Mouse (Mus musculus): ENCODE data around the gene Sstr2.
"Not testable (repeated sequence)": the region's sequence is repeated elsewhere in the genome, so short reads cannot be mapped to it uniquely, and the experiment has no call there.

The Sstr2 gene

GRCm38 (mm10) chr11:113658763-113659162 is 39.6 kb downstream of the Sstr2 start:
- DNase-seq: no peak

DNA sequence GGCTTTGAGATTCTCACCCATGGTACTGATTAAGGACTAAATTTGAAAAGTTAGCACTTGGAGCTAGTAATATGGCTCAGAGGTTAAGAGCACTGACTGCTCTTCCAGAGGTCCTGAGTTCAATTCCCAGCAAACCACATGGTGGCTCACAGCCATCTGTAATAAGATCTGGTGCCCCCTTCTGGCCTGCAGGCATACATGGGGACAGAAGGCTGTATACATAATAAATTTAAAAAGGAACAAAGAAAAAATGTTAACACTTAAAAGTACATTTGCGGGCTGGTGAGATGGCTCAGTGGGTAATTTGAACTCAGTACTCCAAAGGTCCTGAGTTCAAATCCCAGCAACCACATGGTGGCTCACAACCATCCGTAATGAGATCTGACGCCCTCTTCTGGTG is 41.1 kb downstream of the Sstr2 start:
- DNase-seq: not testable (repeated sequence)

GRCm38 (mm10) chr11:113660940-113661339 is 41.8 kb downstream of the Sstr2 start:
- no peak for DNase-seq

- DNase-seq: no peak
Measured at GRCm38 (mm10) chr11:113661835-113662351, 42.8 kb downstream of the Sstr2 start.

DNA sequence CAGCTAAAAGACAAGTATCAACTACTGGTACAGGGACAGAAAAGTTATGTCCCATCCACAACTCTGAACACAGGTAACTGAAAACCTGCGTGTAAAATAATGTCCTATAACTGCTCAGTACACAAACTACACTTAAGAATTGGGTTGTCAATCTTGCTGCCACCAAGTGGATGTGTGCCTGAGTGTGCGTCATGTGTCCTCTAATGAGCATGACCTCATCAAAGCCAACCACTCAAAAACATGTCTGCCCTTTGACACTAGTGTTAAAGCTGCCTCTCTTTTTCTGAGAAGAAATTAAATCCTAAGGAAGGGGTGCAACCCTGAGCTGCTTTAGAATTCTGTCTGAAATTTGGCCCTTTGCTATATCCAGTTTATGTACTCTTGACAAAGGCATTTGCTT is 45.1 kb downstream of the Sstr2 start:
- no peak for DNase-seq

- no peak for DNase-seq
Measured at GRCm38 (mm10) chr11:113666205-113666604, 47.1 kb downstream of the Sstr2 start.

- peak; percentile 29 to 60 for DNase-seq
Measured at GRCm38 (mm10) chr11:113666648-113667047, 47.5 kb downstream of the Sstr2 start.

DNA sequence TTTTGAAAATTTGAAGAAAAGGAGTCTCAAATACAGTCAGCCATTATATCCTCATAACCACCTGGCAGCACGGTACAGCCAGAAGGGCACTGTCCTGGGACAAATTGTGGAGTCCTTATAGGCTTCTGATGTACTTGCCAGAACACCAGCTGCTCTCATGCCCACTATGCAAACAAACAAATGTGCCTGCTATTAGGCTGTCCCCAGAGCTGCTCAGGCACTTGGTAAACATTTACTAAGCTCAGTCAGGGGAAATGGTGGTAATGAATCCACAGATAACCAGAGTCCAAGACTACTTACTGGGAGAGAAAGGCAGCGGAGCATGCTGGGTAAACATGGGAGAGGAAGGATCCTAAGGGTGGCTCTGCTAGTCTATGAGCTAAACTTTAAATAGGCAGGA is 48.0 kb downstream of the Sstr2 start:
- no peak for DNase-seq

GRCm38 (mm10) chr11:113667704-113668103 is 48.6 kb downstream of the Sstr2 start:
- no peak for DNase-seq

DNA sequence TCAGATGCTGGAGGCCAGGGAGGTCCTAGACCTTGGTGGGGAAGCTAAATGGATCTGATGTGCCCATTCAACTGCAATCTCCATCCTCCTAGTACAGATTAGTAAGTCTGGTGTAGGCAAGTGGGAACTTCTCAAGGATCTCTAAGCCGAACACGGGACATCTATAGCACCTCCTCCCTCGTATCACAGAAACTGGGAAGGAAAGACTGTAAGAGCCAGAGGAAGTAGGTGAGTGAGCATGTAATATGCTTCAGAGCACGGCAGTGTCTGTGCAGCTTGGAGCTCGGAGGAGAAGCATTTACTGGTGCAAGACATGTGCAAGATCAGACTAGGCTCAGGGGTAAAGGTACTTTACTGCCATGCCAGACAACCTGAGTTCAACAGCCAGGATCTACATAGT is 49.7 kb downstream of the Sstr2 start:
- DNase-seq: no peak

- no peak for DNase-seq
Measured at GRCm38 (mm10) chr11:113669711-113670110, 50.6 kb downstream of the Sstr2 start.

GRCm38 (mm10) chr11:113673614-113674013 is 54.5 kb downstream of the Sstr2 start:
- no peak for DNase-seq

DNA sequence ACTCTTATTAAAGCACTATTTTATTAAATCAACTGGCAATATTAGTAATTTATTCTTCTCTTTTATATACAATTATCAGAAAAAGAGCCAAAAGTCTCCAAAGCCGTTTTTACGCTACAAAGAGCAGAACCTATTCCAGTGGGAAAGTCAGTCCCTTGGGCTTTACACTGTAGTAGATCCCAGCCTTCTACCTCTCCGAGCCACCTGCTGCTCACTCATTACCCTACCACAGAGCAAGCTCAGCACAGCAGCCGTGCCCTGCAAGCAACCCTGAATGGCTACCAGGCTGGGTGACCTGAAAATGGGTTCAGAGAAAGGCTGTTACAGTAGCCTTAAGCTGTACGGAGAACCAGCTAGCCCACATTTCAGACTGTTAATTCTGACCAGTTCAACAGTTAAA is 55.5 kb downstream of the Sstr2 start:
- no peak for DNase-seq

Measured in thymus, postnatal 36 days (tissue).